Mouse (Mus musculus) adrenal gland, adult (tissue): ENCODE data around the gene Erich3.

ENCODE experiments used
- DNase-seq, 2 experiments: peaks; one replicate each; pipeline ENCODE4 v3.0.0; 2022 to 2023; ENCODE audit warnings: low spot score in 1 of 2; ENCODE audit not compliant: inconsistent age in 2 of 2

Erich3 gene

GRCm38 (mm10) chr3:154671013-154671412 is 7.4 kb downstream of the Erich3 start:
- DNase-seq = no peak

- no peak for DNase-seq
Measured at GRCm38 (mm10) chr3:154673326-154673725, 9.7 kb downstream of the Erich3 start.

GRCm38 (mm10) chr3:154682570-154682969 is 18.9 kb downstream of the Erich3 start:
- no peak for DNase-seq

- DNase-seq = no peak
Measured at GRCm38 (mm10) chr3:154683667-154684066, 20.0 kb downstream of the Erich3 start.

- no peak for DNase-seq
Measured at GRCm38 (mm10) chr3:154690260-154690659, 26.6 kb downstream of the Erich3 start.

GRCm38 (mm10) chr3:154691897-154692571 is 28.4 kb downstream of the Erich3 start:
- peak; percentile 62 to 84 for DNase-seq

GRCm38 (mm10) chr3:154692572-154692922 is 28.9 kb downstream of the Erich3 start:
- no peak for DNase-seq

- no peak for DNase-seq
Measured at GRCm38 (mm10) chr3:154693902-154694301, 30.2 kb downstream of the Erich3 start.

GRCm38 (mm10) chr3:154696611-154697010 is 33.0 kb downstream of the Erich3 start:
- DNase-seq = no peak

GRCm38 (mm10) chr3:154698907-154699306 is 35.2 kb downstream of the Erich3 start:
- no peak for DNase-seq

- DNase-seq = no peak
Measured at GRCm38 (mm10) chr3:154700296-154700695, 36.6 kb downstream of the Erich3 start.

GRCm38 (mm10) chr3:154700735-154701134 is 37.1 kb downstream of the Erich3 start:
- DNase-seq = no peak

- DNase-seq = no peak
Measured at GRCm38 (mm10) chr3:154704755-154705154, 41.1 kb downstream of the Erich3 start.

- DNase-seq = no peak
Measured at GRCm38 (mm10) chr3:154708150-154708549, 44.5 kb downstream of the Erich3 start.

- peak in 1 of 2 experiments; percentile 30 for DNase-seq
Measured at GRCm38 (mm10) chr3:154723198-154723597, 59.5 kb downstream of the Erich3 start.

GRCm38 (mm10) chr3:154731431-154731830 is 67.8 kb downstream of the Erich3 start:
- no peak for DNase-seq

- DNase-seq = no peak
Measured at GRCm38 (mm10) chr3:154741496-154741895, 77.8 kb downstream of the Erich3 start.

GRCm38 (mm10) chr3:154742927-154743326 is 79.3 kb downstream of the Erich3 start:
- no peak for DNase-seq

- no peak for DNase-seq
Measured at GRCm38 (mm10) chr3:154744317-154744716, 80.7 kb downstream of the Erich3 start.

- DNase-seq = no peak
Measured at GRCm38 (mm10) chr3:154754505-154754904, 90.8 kb downstream of the Erich3 start.

- no peak for DNase-seq
Measured at GRCm38 (mm10) chr3:154755225-154755624, 91.6 kb downstream of the Erich3 start.

GRCm38 (mm10) chr3:154758089-154758488 is 94.4 kb downstream of the Erich3 start:
- DNase-seq = no peak

GRCm38 (mm10) chr3:154761108-154761507 is 97.4 kb downstream of the Erich3 start:
- no peak for DNase-seq
